Mouse (Mus musculus) cerebellum, adult 9-10 months (tissue): Measurements from ENCODE around the gene Slc31a1.

ENCODE experiments used
- DNase-seq: peaks from one replicate; pipeline ENCODE4 v3.0.0; 2022

Gene Slc31a1

DNA sequence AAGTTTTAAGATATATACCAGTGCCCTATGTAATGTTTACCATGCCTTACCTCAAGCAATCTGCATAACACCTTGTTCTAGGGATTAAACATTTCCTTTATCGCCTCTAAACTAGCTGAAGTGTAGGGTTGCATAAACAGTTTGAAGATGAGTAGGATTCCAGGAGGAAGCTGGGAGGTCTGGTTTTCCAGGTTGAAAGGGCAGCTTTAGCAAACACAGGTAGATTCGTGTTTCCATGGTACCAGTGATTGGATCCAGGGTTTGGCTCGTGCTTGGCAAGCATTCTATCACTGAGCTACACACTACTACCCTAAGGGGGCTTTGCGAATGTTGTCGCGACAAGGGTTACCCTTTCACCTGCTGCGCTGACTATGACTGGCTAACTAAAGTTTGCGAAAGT lies 3.8 kb downstream of the Slc31a1 start:
- DNase-seq: no peak

DNA sequence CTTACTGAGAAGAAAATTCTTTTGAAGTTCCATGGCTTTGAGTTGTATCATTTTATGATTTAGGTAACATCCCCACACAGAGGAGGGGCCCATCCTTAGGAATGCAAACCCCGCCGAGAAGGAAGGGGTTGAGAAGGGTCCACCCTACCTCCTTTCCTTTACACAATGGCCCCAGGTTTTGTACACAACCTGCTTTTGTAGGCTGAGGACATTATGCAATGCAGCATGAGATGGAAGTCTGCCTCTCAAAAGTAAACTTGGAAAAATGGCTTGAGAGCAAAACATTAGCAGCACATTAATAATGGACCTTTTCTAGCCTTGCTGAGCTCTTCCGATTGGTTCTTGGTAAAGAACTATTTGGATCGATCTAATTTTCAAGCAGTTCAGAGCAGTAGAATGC lies 5.8 kb downstream of the Slc31a1 start:
- no peak for DNase-seq

DNA sequence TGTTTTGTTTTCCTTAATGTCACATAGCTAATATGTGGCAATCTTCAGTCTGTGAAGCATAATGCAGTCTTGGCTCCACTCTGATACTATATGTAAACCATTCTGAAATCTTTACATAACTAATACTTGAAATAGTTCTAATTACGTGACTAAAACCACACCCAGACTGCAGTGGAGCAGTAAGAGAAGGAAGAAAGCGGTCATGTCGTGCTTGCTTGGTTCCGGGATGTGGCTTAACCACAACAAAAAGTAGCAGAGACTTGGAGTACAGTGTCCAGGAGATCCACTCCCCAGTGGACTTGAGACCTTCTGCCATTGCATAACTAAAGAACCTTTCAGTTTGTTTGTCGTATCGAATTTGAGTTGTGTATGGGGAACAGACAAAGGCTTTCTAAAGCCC lies 7.1 kb downstream of the Slc31a1 start:
- DNase-seq: no peak

DNA sequence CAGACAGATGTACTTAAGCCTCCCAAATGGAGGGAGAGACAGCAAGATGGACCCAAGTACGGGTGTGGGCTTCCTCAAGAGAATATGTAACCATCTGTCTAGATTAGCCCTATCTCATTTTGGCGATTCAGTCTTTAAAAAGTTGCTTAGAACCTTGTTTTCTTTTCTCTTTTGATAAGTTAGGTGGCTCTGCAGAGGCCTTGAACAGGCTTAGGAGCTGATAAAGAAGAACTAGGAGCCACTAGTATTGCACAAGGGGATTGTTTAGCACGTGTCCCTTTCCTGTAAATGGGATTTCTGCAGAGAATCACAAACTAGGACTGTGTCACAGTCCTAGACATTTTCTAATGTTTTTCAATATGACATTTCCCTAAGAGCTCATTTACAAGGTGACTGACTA lies 8.6 kb downstream of the Slc31a1 start:
- DNase-seq: no peak

DNA sequence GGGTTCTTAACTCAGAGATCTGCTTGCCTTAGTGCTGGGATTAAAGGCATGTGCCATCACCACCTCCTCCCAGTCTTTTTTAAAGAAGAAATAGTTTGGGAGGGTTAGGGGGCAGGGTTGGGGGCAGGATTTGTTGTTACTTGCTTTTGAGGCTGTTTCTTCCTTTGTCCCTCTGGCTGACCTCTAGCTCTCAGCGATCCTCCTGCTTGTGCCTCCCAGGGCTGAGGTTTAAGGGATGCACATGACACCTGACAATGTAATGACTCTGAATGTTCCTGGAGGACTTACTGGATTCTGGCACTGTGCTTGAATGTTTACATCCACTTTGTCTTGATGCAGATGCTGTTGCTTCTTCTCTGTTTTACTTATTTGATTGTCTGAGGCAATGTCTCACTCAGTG lies 11.9 kb downstream of the Slc31a1 start:
- DNase-seq: no peak

DNA sequence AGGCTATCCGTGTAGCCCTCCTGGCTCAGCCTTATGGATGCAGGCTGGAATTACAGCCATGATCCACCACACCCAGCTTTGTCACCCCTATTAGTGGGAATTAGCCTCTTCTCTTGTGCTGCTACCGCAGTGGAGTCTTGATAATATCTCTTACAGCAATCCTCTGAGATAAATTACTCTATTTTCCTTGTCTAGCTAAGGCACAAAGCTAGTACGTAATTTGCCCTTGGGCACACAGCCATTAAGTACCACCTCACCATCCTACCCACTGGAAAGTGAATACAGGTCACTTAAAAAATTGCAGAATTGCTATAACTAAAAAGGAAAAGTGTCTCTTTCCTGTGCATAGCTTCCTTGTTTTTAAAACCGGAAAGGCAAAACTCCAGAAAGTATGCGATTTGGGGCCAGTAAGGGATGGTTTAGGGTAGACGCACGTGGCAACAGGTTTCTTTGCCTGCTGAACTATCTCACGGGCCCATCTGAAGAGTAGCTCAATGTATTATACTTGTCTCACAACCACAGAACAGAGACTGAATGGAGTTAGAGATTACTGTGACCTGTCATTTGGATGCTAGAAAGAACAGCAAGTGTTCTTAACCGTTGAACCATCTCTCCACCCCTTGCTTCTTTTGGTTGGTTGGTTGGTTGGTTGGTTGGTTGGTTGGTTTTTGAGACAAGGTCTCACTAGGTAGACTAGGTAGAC lies 12.4 kb downstream of the Slc31a1 start:
- no peak for DNase-seq

DNA sequence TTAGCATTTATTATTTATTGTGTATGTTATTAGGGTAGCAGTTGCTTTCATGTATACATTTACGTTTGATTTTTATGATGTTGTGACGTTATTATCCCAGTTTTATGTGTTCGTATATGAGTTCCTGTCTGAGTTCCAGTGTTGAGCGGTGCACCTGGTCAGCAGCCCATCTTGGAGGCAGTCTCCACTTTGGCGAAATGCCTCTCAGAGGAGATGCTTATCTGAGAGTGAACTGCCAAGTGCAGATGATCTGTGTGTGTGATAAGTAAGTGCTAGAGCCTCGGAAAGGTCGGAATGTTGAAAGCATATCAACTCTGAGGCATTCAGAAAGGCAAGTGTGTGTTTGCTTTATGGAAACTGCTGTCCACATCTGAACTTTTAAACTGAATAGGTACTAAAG lies 13.1 kb downstream of the Slc31a1 start:
- no peak for DNase-seq

DNA sequence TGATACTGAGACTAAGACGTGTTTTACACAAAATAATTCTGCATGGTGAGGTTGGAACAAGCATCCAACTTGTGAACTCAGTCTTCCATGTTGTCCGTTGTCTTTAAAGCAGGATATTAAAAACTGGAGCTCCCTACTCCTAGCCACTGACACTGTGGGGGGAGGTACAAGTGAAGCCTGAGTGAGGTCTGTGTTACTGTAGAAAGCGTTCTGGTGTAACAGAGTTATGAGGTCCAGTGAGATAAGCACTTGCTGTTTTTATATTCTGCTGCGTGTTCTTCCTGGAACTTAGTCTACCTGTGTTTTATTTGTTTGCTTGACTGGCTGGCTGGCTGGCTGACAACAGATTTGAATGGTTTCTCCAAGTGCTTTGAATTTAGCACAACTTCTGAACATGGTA lies 13.8 kb downstream of the Slc31a1 start:
- DNase-seq: no peak

DNA sequence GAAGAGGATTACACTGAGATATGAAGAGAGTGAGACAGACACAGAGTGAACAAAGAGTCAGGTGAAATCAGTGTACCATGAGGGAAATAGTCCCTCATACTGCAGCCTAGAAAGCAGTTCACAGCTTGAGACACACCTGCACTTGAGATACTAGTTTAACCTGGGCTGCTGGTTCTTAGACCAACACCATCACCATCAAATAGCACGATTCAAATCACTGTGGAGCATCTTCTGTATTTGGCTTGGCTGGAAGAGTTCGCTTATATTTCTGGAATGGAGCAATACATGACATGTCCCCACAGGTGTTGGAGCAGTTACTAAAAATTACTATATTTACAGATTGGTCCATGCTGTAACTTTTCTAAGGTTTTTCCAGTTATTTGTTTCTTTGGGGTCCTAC lies 15.6 kb downstream of the Slc31a1 start:
- DNase-seq: no peak

DNA sequence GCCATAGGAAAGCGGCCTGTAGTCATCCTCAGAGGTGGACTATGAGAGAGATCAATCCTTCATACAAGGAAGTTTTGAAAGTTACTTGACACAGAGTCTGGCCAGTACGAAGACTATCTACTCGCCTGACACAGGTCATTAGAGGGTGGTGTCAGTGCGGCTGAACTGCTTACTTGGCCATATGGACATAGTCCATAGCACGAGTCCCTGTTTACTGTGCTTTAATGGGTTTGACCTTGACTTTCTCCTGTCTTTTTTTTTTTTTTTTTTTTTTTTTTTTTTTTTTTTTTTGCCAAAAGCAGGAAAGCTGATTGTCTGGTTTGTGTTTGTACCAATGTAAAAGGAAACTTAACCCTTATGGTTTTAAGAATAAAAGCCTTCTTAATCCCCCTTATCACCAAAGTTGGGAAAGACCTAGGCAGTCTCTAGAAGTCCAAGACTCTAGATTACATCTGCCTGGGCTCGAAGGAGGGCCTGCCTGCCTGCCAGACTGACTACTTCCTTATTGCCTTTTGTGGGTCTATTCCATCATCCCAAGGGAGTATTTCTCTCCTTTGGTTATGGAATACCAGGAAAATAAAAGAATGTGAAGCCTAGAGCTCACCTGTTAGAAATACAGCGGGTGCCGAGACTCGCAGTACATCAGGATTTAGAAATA lies 19.3 kb downstream of the Slc31a1 start:
- DNase-seq: no peak

DNA sequence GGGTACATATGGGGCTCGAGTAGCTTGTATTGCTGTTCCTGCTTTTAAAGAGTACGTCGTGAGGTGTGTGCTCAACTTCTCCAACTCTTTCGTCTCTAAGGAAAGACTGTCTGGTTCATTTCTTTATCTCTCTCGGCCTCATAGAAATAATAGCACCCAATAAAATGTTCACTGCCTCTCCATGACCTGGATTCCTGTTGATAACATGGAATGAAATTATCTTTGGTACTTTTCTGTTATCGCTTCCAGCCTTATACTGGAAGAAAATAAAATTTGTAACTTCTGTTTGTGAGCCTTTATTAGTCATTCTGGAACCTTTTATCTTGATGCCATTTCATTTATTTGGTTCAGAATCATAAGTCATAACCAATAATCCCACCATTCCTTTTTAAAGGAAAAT lies 22.7 kb downstream of the Slc31a1 start:
- no peak for DNase-seq

DNA sequence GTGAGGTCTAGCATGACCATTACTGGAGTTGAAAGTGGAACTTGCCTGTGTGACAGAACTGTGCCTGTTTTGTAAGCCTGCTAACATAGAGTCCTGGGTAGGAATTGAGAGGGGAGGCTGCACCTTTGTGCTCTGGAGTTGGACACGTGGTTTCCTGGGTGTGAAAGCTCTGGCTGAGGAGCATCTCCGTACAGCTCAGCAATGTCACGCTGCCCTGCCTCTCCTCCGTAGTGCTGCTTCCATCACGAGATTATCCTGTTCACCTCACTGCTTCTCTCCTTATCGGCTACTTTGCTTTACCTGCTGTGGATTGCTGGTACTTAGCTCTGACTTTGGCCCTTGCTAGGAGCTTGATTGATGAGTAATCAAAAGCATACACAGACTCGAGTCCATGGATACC lies 23.2 kb downstream of the Slc31a1 start:
- DNase-seq: no peak

DNA sequence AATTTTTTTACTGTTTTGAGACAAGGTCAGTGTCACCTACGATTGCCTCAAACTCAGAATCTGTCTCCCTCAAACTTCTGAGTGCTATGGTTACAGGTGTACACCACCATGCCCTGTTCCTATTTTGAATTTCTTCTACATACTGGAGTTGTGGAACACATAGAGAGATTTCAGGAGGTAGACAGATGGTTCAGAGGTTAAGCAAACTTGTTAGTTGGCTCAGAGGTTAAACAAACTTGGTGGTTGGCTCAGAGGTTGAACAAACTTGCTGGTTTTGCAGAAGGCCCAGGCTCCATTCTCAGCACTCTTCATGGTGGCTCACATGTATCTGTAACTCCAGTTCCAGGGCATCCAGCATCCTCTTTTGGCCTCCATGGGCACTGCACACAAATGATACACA lies 23.6 kb downstream of the Slc31a1 start:
- DNase-seq: no peak

DNA sequence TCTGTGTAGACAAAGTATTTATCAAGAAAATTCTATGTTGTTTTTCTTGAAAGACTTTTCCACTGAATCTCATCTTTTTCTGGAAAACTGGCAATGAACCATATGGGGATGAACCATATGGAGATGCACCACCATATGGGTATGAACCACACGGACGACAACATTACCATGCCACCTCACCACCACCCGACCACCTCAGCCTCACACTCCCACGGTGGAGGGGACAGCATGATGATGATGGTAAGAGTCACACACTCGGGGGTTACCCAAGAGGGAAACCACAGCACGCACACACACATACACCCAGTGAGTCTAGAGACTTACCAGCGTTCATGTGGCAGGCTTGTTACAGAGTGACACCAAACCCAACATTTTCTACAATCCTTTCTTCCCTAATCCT lies 24.9 kb downstream of the Slc31a1 start:
- DNase-seq: no peak

DNA sequence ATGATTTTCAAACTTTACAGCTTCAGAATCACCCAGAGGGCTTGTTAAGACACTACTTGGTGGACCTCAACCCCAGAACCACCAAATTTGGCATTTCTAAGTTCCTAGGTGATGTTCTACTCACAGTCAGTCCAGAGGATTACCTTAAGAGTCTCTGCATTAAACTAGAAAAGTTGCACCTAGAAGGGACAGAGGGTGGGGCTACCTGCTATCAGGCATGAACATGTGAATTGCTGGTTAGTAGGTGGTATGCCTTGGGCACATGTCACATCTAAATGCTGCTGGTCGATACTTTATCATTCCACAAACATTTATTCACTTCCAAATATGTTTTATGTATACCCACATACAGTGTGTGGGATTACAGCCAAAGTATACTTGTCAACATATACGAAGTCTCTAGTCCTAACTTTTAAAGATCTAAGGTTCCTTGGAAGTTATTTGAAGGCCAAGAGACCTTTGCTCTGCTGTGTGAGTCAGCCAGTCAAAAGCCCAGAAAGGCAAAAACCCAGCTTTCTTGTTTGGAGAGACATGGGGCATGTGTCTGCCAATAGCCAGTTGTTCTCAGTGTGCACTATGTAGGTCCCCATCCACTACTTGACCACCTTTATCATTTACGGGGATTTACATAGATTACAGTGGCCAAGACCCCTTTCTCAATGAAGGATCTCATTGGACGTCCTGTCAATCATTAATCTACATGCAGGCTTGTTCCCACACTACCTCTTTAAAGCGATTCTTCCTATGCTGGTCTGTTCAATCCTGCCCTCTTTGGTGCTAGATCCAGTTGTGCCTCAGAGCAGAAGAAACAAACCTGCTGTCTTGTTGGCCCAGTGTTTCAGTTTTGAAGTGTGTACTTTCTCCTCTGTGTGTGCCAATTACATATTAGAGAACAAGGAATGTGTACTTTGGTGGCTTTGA lies 29.3 kb downstream of the Slc31a1 start:
- no peak for DNase-seq

DNA sequence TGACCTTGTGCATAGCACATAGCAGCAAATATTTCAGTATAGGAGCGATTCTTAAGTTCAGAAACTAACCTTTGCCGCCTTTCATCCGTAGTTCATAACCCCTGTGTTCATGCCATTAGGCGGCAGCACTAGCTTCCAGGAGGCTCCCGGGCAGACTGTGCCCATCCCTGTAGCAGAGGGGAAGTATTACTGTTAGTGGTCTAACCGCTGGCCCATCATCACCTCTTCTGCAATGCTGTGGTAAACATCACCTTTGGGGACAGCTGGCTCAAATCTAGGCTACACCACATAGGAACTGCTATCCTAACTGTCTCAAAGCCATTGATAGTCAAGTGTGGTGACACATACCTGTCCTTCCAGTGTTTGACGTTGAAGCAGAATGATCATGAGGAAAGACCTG lies 31.4 kb downstream of the Slc31a1 start:
- no peak for DNase-seq

DNA sequence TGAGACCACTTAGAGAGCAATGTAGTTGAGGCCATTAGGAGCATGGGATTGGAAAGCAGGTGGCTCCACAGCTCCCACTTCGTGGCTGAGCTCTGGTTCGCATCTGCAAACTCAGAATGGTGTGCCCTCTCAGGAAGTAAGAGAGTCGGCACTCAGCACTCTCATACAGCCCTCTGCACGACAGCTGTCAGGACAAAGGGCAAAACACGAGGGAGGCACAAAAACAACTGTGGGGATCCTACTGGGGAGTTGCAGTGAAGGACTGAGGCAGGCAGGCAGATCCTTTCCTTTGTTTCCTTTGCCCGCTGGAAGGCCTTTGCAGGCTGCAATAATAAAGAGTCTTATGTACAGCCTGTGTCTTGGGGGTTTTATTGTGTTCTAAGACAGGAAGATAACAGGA lies 32.9 kb downstream of the Slc31a1 start:
- DNase-seq: no peak

DNA sequence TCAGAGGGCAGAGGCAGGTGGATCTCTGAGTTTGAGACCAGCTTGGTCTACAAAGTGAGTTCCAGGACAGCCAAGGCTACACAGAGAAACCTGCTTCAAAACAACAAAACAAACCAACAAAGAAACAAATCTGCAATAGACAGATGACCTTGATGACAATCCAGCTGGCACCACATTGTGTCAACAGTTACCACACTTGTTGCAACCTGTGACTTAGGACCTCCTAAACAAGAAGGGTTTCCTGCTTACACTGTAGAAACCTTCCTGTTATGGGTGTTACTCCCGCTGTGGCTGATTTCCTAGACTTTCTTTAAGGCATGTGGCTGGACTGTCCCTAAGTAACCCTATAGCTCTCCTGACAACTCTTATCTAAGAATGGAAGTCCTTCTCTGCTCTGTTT lies 35.3 kb downstream of the Slc31a1 start:
- DNase-seq: no peak

DNA sequence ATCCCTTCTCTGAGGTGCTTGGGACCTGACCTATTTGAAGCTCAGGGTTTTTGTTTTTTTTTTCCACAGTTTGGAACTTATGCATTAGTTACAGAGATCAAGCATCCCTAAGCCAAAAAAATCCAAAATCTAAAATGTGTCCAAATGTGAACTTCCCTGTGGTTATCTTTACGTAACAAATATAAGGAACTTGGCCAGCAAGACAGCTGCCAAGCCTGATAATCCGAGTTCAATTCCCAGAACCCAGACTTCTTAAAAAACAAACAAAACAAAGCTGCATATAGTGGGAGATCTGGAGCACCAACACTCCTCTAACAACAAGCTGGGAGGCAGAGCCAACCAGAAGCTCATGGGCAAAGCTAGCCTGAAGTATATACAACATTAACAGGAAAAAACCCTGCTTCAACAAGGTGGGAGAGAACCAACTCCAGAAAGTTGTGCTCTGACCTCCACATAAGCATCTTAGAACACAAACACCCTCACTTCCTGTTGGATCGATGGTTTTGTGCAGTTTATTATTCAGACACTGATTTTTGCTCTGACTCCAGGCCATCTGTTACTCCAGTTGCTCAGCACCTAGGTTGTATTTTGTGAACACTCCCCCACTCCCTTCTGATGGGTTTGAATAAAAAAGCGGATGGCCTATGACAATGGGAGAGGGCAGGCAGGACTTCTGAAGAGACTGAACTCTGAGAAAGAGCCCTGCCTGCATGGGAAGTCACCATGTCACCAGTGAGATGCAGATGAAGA lies 37.3 kb downstream of the Slc31a1 start:
- no peak for DNase-seq

DNA sequence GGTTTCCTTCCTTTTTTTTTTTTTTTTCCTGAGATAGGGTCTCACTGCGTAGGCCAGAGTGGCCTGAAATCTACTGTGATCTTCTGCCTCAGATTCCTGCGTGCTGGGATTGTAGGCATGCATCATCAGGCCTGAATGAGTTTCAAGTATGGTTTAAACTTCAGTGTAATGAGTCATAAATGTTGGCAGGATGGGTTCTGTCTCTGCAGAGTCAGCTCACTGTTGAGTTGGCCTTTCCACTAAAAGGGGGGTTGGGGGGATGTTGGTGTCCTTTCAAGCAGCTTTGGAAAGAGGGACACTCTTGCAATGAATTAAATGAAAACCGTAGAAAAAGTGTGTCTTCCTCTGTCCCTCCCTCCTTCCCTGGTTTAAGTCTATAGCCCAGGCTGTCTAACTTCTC lies 38.4 kb downstream of the Slc31a1 start:
- no peak for DNase-seq

DNA sequence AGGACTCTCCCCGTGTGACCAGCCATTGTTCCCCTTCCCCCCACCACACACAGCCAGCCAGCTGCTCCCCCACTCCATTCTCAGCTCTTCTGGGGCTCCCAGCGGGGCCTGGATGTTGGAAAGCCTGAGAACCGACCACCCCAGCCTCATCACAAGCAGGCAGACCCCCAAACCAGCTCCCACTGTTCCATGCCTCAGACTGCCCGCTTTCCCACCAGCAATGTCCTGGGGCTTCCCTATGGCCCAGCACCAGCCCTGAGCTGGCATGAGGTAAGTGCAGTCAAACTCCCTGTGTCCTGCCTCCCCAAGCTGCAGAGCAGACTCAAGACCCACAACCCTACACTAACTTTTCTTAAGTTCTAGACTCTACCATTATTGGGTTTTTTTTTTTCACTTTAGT lies 45.6 kb downstream of the Slc31a1 start:
- no peak for DNase-seq

DNA sequence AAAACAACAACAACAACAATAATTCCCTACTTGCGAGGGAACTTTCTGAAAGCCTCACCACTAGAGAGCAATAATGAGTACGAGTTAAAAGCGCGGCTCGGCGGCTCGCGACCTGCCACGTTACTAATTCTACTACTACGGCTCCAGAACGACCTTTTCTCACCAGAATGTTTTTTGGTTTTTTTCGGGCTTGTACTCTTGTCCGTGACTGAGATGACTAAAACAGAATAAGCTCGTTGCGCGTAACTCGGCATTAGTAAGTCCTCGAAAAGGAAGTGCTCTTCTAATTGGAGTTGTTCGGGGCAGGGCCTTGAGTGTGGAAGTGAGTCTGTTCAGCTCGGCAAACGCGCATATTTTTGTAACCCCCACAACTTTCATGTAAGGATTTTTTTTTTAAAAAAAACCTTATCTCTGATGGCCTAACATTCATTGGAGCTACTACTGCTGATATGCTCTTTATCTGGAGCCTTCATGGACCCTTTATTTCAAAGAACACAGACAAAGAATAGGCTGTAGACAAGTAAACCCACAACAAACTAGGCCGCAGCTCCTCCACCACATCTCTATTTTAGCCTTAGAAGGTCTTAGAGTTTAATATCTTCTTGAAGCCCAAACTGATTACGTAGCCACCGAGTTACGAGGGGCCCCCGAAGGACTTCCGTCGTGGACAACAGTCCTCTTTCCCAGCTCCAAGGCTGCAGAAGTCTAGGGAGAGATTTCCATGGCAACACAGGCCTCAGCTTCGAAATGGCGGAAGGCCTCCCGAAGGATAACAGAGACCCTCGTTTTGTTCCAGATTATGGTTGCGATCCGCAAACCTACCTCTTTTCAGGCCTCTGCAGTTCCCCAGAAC lies 47.4 kb downstream of the Slc31a1 start:
- peak; percentile 72 for DNase-seq
